Mouse (Mus musculus) left cerebral cortex, postnatal 14 days (tissue): ENCODE measurements around the gene Fcrlb. TPM values are rescaled to one million over a fixed set of nuclear protein-coding genes. Genes with fewer than 3 reads are reported as not detected.

Experiments
- DNase-seq, 2 experiments: peaks; one replicate each; pipeline ENCODE4 v3.0.0; 2021 to 2022; ENCODE audit warnings: low spot score in 2 of 2, mixed read lengths in 1 of 2
- intact Hi-C: fragments of 180-260 bp; cut with DNase I; formaldehyde crosslinking; loops from one replicate; pipeline ENCODE4 v1.15.1; 2025
- total RNA-seq, 2 experiments: library from RNA; stranded (reverse); gene quantifications; 2 replicates each; pipeline ENCODE4 v1.2.3; 2021

Fcrlb gene
- total RNA-seq, 2 experiments from 2014 or later: 0.53 TPM; not detected in 1

DNA sequence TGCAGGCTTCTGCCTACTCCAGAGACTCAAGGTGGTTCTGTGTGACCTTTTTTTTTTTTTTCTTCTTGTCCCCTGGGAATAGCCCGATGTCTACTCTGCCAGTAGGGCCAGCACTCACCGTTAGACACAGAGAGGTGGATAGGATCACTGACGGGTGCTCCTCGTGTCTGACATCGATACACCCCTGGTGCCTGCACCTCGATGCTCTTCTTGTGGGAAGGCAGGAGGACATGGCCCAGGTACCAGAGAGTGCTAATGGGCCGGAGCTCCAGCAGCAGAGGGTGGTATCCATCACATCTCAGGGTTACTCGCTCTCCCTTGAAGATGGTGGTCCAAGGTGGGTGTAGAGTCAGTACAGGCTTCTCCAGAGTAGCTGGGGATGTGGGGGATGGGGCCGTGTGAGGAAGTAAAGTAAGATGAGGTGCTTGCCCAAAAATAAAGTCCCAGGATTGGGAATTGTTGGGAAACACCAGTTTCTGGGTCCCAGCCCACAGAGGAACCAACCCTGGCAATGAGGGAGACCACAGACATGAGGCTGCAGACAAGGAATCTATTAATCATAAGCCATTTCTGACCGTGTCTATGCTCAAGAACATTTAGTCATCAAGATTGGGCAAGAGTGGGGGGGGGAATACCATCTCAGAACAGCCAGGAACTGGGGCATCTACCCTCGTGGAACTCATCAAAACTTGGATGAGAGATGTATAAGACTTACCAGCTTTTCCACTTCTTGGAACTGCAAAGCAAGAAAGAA lies 657 bp downstream of the Fcrlb start:
- intact Hi-C loops: no loop called here

DNA sequence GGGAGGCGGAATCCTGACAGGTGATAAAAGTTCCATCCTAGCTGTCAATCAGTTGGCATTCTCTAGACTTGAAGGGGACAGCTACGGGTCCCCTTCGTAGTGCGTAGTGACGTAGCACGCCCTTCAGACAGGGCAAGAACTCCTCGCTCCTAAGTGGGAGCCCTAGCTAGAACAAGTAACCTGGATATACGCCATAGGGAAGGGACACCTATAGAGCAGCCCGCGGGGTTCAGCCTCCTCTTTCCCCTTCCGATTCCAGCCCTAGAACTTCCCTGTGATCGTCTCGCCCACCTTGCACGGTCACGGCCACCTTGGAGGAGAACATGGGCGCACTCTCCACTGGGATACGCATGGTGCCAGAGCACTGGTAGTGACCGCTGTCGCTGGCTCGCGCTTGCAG lies 4.4 kb downstream of the Fcrlb start:
- intact Hi-C loops: loop anchor here (2.0 kb wide), 1 partner anchor 76 kb away; no protein-coding TSS in a partner anchor
- no peak for DNase-seq

More for the DNA sequence above, 657 bp downstream of the Fcrlb start:
- DNase-seq: no peak

GRCm38 (mm10) chr1:170907456-170908191 lies 5.1 kb downstream of the Fcrlb start:
- DNase-seq: peak in 1 of 2 experiments; percentile 34
- intact Hi-C loops: loop anchor here (2.0 kb wide), 1 partner anchor 77 kb away; no protein-coding TSS in a partner anchor

DNA sequence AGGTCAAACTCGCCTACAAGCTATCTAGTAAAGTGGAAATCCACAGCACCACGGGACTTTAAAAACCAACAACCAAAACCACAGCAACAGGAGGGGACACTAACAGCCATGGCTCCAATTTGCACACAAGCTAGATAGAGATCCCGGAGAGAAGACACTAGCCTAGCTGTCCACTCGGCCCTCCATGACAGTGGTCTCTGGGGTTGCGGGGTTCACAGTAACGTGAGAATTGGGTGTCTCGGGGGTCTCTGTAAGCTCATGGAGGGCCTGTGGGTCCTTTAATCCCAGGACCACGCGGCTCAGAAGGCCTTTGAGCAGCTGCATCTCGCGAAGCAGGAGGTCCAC lies 5.7 kb downstream of the Fcrlb start:
- intact Hi-C loops: no loop called here
- no peak for DNase-seq

DNA sequence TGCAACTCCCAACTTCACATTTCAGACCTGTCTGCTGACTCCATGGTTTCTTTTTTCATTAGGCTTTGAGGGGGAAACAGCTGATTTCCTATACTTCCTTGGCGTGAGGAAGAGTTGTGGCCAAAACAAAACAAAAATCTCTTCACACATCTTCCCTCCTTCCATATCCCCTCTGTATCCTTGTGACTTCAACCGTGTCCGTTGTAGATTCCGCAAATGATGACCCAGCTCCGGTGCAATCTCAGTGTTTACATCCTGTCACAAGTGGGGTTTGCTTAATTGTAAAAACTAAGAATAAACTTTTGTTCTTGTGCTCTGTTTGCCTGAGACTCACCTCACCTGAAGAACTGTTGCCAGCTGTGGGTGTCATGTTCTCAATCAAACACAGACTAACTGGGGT lies 9.3 kb downstream of the Fcrlb start:
- no peak for DNase-seq
- intact Hi-C loops: no loop called here

GRCm38 (mm10) chr1:170901536-170902238 lies 11.1 kb downstream of the Fcrlb start:
- intact Hi-C loops: loop anchor here (1.0 kb wide), 1 partner anchor 91 kb away; no protein-coding TSS in a partner anchor
- DNase-seq: peak; percentile 87 to 89

- peak; percentile 81 for DNase-seq
- intact Hi-C loops: loop anchor here (1.0 kb wide), 1 partner anchor 91 kb away; no protein-coding TSS in a partner anchor
These were observed 11.8 kb downstream of the Fcrlb start for GRCm38 (mm10) chr1:170900799-170901467.

- no peak for DNase-seq
- intact Hi-C loops: no loop called here
These were observed 14.2 kb downstream of the Fcrlb start for GRCm38 (mm10) chr1:170898413-170899075.

DNA sequence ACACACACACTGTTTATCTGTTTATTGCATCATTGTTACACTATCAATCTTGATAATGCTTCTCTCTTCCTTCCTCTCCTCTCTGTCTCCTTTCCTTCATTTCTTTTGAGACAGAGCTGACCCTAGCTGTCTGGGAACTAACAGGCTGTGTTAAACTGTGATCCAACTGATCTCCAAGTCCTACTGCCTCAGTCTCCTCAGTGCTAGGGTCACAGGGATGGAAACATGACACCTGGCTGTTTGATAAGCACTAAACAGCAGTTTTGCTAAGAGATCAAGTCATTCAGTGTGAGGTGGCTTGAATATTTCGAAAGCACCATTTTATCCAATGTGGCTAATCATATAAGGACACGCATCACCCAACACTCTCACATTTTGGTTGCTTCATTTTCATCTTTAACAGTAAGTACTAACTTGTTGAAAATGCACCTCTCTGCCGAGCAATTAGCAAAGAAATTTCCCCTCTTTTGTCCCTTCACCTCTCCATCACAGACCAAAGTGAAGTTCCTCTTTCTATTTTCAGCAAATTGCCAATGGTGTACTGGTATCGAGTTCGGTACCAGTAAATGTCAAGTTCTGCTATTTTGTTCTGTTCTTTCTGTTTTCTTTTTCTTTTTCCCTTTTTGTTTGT lies 16.0 kb downstream of the Fcrlb start:
- DNase-seq: no peak
- intact Hi-C loops: no loop called here

- intact Hi-C loops: no loop called here
- peak; percentile 51 to 71 for DNase-seq
These were observed 17.8 kb downstream of the Fcrlb start for GRCm38 (mm10) chr1:170894603-170895602.

DNA sequence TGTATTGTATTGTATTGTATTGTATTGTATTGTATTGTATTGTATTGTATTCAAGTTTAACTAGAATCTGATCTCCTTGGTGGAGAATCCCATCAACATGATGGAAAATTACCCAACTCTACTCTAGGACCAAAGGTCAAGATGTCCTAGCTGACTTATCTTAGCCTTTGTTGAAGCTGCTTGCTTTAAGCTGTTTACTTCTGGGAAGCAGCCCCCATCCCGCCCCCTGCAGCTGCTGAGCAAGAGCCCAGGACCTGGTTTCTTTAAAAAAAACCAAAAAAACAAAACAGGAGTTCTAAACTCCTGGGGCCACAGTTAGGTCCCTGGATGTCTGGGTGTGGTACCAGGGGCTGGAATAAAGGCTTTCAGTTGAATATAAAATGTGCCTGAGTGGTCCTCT lies 20.5 kb downstream of the Fcrlb start:
- intact Hi-C loops: no loop called here
- no peak for DNase-seq

DNA sequence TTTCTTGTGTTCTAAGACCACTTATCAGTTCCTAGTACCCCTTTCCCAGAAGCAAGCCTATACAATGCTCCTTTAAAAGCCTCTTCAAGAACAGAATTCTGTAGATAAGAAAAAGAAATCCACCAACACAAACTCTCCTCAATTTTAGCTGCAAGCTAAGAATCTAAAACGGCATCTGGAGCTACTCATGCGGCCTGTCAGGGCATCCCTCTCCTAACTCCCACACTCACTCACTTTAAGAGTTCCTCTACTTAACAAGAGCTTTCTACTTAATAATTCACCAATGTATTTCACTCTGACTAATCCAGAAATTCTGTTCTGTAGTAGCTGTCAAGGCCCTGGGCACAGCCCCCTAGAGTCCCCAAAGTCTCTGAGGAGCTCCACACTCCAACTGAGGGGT lies 21.1 kb downstream of the Fcrlb start:
- intact Hi-C loops: no loop called here
- no peak for DNase-seq

DNA sequence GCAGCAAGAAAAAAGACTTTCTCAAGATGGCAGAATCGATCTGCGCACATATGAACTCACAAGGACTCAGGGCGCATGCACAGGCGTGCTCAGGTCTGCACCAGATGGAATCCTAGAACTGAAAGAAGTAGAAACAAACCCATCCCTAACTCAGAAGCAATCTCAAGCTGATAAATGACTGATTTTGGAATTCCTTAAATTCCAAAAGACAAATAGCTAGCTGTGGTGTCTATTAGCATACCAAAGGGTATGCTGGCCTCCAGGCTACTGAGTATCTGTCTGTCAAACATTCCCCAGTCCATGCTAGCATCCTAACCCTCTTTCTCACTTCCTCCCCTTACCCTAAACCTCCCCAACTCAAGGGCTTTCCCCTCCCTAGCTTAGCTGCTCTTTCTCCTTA lies 23.4 kb downstream of the Fcrlb start:
- intact Hi-C loops: no loop called here
- DNase-seq: no peak

DNA sequence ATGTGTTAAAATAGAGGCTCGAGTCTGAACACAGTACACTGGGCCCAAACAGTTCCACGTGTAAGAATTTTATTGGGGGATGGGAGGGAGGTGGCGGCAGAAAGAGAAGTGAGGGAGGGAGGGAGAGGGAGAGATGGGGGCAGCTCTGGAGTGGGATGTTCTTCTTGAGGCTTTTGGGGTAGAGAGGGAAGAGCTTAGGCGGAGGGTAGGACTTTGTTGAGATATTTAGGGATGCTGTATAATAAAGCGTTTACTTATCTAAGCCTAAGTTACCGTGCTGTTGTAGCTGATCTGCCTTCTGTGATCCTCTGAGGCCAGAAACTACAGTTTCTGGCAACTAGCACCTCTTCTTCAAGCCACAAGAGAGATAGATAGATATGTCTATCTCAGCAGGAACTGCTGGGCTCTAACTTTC lies 26.7 kb downstream of the Fcrlb start:
- intact Hi-C loops: no loop called here
- DNase-seq: no peak

GRCm38 (mm10) chr1:170884978-170885561 lies 27.7 kb downstream of the Fcrlb start, which contains the start of the genes Gm26620 and Dusp12:
Gene Gm26620, plus strand, starts transcription at chr1:170885065.
Gene Dusp12, minus strand, starts transcription at chr1:170885540.
- intact Hi-C loops: no loop called here
- DNase-seq: peak; percentile 90 to 93

DNA sequence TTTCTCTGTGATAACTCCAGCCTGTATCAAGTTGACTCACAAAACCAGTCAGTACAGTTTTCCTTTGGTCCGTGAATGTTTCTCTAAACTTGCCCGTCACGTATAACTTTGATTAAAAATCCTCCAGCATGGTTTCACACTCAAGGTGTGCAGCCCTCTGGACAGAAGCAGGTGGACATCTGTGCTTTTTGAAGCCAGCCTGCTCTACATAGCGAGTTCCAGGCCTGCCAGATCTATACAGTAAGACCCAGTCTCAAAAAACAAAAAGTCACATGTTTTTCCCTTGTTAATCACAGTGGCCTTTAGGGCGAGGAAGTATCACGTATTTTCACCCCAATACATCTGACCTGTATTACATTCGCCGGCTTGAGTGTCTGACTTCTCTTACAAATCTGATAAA lies 28.4 kb downstream of the Fcrlb start:
- no peak for DNase-seq
- intact Hi-C loops: no loop called here

DNA sequence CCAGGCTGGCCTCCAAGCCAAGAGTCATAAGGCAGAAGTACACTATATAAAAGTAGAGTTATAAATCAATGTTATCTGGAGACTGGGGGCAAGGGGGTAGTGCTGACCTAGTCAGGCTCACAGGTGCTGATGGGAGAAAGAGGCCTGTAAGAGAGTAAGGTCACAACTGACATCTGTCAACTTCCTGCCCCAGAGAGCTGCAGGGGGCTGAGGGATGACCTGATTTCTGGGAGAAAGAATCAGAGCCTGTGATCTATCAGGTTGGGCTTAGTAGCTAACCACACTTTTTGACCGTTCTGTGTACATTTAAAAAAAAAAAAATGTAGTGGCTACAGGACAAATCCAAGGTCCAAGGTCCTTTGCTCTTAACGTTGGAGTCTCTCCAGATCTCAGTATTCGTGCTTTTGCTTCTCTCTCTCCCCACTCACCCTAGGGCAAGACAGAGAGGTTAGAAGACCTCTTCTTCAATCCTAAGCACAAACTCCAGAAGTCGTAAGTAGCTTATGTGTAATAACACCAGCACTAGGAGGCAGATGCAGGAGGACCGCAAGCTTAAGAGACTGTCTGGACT lies 29.7 kb downstream of the Fcrlb start:
- no peak for DNase-seq
- intact Hi-C loops: no loop called here
